Mouse (Mus musculus): Measurements from ENCODE around the gene Cst6. TPM values are rescaled to one million over a fixed set of nuclear protein-coding genes. Genes with fewer than 3 reads are reported as not detected.
"Not testable (repeated sequence)": the region's sequence is repeated elsewhere in the genome, so short reads cannot be mapped to it uniquely, and the experiment has no call there.

Gene Cst6
- 1.2 and 1.9 TPM in 2 replicates for polyA plus RNA-seq (2015; fragmentation: Nextera tagmentation; extraction: Ambion mirVana)

DNA sequence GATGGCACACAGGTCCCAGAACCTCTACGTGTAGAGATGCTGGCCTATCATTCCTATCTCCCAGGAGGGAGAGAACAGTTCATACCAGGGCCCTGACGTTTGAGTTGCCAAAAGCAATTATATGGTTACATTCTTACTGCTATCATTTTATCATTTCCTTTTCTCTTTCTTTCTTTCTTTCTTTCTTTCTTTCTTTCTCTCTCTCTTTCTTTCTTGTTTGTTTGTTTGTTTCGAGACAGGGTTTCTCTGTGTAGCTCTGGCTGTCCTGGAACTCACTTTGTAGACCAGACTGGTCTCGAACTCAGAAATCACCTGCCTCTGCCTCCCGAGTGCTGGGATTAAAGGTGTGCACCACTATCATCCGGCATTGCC lies at the start of gene Cst6:
Cst6 (minus strand) TSS at position 73 of the 372 bp plus-strand sequence.
- ATAC-seq (ENCODE audit: low FRiP score, low read depth); H3K4me1 ChIP-seq; H3K27ac ChIP-seq; H3K36me3 ChIP-seq; H3K9me3 ChIP-seq: not testable (repeated sequence)
- WGBS = 63% methylated on average over 6 of the region's 6 CpGs
- Histone ChIP-seq H3K4me3 (peak within 1 kb of the TSS; percentile 40), H3K27me3 (peaks cover 21% of the 10 kb centered on the region), H3K4me2 (replicated peaks) (peak within 1 kb of the TSS; percentile 73), H3K9ac (peak within 1 kb of the TSS; percentile 65)

- H3K27ac ChIP-seq = no peak overlapping the region
- H3K9ac ChIP-seq = no peak overlapping the region
- 69% methylated on average over 4 of the region's 4 CpGs for WGBS
- H3K4me1 ChIP-seq = peaks cover 11% of the 10 kb centered on the region
- no peak overlapping the region for H3K4me3 ChIP-seq
- H3K27me3 ChIP-seq = peaks cover 7% of the 10 kb centered on the region; the same call in 1 of the 2 replicates
- H3K4me2 ChIP-seq (replicated peaks) = no peak overlapping the region
- H3K36me3 ChIP-seq = no peaks in the 10 kb centered on the region
- no peak for ATAC-seq (ENCODE audit: low FRiP score, low read depth)
- no peaks in the 10 kb centered on the region for H3K9me3 ChIP-seq
Observed at GRCm38 (mm10) chr19:5395371-5395770, 46.0 kb upstream of the Cst6 start.

DNA sequence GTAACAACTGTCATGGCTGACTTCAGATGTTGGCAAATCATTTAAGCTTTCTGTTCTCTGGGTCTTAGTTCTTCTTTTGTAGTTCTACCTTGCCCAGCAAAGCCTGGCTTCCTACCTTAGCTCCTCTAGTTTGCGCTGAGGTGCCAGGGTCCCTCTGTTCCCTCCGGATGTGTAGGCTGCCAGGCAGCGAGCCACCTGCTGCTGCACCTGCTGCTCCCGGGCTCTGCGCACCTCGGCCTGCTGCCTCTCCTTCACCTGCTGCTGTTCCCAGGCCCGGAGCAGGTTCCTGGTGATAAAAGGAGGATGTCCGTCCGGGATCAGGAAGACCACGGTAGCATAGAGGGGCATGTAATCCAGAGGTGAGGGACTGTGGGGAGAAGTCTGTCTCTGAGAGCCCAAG lies 44.8 kb upstream of the Cst6 start:
- peak overlapping the region; percentile 25; the same call in 1 of the 2 replicates for H3K9ac ChIP-seq
- H3K4me1 ChIP-seq = peaks cover 23% of the 10 kb centered on the region
- no peak overlapping the region for H3K4me2 ChIP-seq (replicated peaks)
- H3K4me3 ChIP-seq = no peak overlapping the region
- no peak overlapping the region for H3K27ac ChIP-seq
- ATAC-seq (ENCODE audit: low FRiP score, low read depth) = no peak
- H3K9me3 ChIP-seq = no peaks in the 10 kb centered on the region
- WGBS = 34% methylated on average over 10 of the region's 10 CpGs
- no peaks in the 10 kb centered on the region for H3K36me3 ChIP-seq
- peaks cover 7% of the 10 kb centered on the region; the same call in 1 of the 2 replicates for H3K27me3 ChIP-seq

DNA sequence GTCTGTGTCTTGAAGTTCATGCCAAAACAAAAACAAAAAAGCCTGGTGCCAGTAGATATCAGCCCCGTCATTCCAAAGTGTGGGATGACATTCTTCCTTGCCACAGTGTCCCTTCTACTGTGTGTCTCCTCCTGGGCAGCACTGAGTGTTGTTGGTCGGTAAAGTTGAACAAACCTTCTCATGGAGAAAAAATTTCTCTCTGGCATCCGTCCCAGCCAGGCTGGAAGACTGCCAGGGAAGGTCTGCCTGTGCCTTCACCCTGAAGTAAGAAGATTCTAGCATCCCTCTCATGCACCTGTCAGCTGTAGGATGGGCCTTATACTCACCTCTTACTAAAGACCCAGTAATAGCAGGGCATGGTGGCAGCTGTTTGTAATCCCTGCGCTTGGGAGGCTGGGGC lies 43.5 kb upstream of the Cst6 start:
- 55% methylated on average over 4 of the region's 4 CpGs for whole genome bisulfite sequencing
- H3K27me3 ChIP-seq = peaks cover 7% of the 10 kb centered on the region; the same call in 1 of the 2 replicates
- H3K9ac ChIP-seq = 0 out of 2 replicates have a peak overlapping the region, but pooled peaks have one; percentile 45
- no peak overlapping the region for H3K27ac ChIP-seq
- ATAC-seq (ENCODE audit: low FRiP score, low read depth) = no peak
- no peak overlapping the region for H3K4me2 ChIP-seq (replicated peaks)
- H3K9me3 ChIP-seq = no peaks in the 10 kb centered on the region
- peaks cover 23% of the 10 kb centered on the region for H3K4me1 ChIP-seq
- no peak overlapping the region for H3K4me3 ChIP-seq
- H3K36me3 ChIP-seq = no peaks in the 10 kb centered on the region

- peak overlapping the region; percentile 100 for H3K4me3 ChIP-seq
- WGBS = 78% methylated on average over 8 of the region's 8 CpGs
- peak overlapping the region; percentile 95 for H3K4me2 ChIP-seq (replicated peaks)
- H3K36me3 ChIP-seq = peaks cover 14% of the 10 kb centered on the region
- peaks cover 7% of the 10 kb centered on the region; the same call in 1 of the 2 replicates for H3K27me3 ChIP-seq
- ATAC-seq (ENCODE audit: low FRiP score, low read depth) = no peak
- peak overlapping the region; percentile 82 for H3K9ac ChIP-seq
- H3K4me1 ChIP-seq = peaks cover 40% of the 10 kb centered on the region
- H3K9me3 ChIP-seq = no peaks in the 10 kb centered on the region
- H3K27ac ChIP-seq = 0 out of 2 replicates have a peak overlapping the region, but pooled peaks have one; percentile 56
Observed at GRCm38 (mm10) chr19:5390416-5390815, 41.0 kb upstream of the Cst6 start.

- H3K36me3 ChIP-seq = peaks cover 22% of the 10 kb centered on the region
- H3K9me3 ChIP-seq = no peaks in the 10 kb centered on the region
- WGBS = 11% methylated on average over 12 of the region's 12 CpGs
- H3K4me2 ChIP-seq (replicated peaks) = peak overlapping the region; percentile 95
- H3K4me3 ChIP-seq = peak overlapping the region; percentile 100
- peaks cover 40% of the 10 kb centered on the region for H3K4me1 ChIP-seq
- peak overlapping the region; percentile 56; the same call in 1 of the 2 replicates for H3K27ac ChIP-seq
- ATAC-seq (ENCODE audit: low FRiP score, low read depth) = no peak
- H3K27me3 ChIP-seq = peaks cover 7% of the 10 kb centered on the region; the same call in 1 of the 2 replicates
- H3K9ac ChIP-seq = peak overlapping the region; percentile 82
Observed at GRCm38 (mm10) chr19:5389647-5390046, 40.3 kb upstream of the Cst6 start.

DNA sequence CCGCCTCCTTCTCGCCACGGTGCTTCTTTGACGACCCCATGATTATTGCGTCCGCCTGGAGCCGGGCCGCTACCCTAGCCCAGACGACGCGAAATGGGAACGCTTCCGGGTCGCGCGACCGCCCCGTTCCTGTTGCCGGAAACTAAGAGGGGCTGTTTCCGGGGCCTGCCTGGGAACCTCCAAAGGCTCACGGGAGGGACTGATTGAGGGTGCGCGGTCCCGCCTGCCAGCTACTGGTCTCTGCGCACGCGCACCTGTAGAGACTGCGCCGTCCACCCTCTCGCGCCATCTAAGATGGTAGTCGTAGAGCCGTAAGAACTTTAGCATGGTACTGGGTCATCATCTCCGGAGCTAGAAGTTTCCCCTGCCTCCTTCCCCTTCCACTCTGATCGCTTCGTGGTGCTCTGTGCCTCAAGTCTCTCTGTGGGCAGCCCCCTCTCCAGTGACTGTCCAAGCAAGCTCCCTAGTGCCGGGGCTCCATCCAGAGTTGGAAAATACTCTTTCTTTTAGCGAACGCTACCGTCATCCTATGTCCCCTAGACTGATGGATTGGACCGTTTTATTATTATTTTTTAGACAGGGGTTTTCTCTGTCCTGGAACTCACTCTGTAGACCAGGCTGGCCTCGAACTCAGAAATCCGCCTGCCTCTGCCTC lies 39.3 kb upstream of the Cst6 start, which contains the start of gene Sart1:
Sart1 (minus strand) TSS at position 116 of the 655 bp plus-strand sequence.
- peak; percentile 95 for ATAC-seq (ENCODE audit: low FRiP score, low read depth)
- Histone ChIP-seq H3K27ac (peak within 1 kb of the TSS; percentile 88), H3K4me3 (peak within 1 kb of the TSS; percentile 100), H3K27me3 (peaks cover under 1% of the 10 kb centered on the region; the same call in 1 of the 2 replicates), H3K9me3 (no peaks in the 10 kb centered on the region), H3K4me2 (replicated peaks) (peak within 1 kb of the TSS; percentile 95), H3K4me1 (peaks cover 40% of the 10 kb centered on the region), H3K9ac (peak within 1 kb of the TSS; percentile 94), H3K36me3 (peaks cover 31% of the 10 kb centered on the region)
- 2% methylated on average over 43 of the region's 43 CpGs for WGBS

DNA sequence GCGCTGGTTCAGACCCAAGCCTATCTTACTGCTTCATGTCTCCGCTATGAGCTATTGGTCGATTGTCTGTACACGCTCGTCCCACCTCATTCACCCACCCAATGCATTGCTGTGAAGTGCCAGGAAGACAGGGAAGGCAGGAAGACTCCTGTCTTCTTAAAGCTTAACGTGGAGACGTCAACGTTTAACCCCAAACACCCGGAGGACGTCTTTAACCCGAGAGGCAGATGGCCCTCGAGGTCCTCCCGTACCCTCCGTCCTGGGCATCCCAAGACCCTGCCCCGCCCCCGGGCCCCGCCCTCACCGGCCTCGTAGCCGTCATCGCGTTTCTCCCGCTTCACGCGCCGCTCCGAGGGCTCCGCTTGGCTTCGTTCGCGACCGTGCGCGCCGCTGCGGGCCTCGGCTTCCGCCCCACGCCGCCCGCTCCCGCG lies 38.7 kb upstream of the Cst6 start:
- Histone ChIP-seq H3K27ac (peak overlapping the region; percentile 88), H3K9ac (peak overlapping the region; percentile 94), H3K4me3 (peak overlapping the region; percentile 100), H3K27me3 (no peaks in the 10 kb centered on the region), H3K4me1 (peaks cover 40% of the 10 kb centered on the region), H3K9me3 (no peaks in the 10 kb centered on the region), H3K4me2 (replicated peaks) (peak overlapping the region; percentile 95), H3K36me3 (peaks cover 38% of the 10 kb centered on the region)
- WGBS = under 1% methylated on average over 42 of the region's 43 CpGs
- peak; percentile 50; the same call in 1 of the 2 replicates for ATAC-seq (ENCODE audit: low FRiP score, low read depth)

GRCm38 (mm10) chr19:5384715-5385114 lies 35.3 kb upstream of the Cst6 start:
- H3K27ac ChIP-seq = no peak overlapping the region
- H3K27me3 ChIP-seq = no peaks in the 10 kb centered on the region
- H3K9ac ChIP-seq = no peak overlapping the region
- 93% methylated on average over 8 of the region's 8 CpGs for WGBS
- peaks cover 23% of the 10 kb centered on the region for H3K4me1 ChIP-seq
- no peak for ATAC-seq (ENCODE audit: low FRiP score, low read depth)
- no peak overlapping the region for H3K4me3 ChIP-seq
- no peaks in the 10 kb centered on the region for H3K9me3 ChIP-seq
- peaks cover 71% of the 10 kb centered on the region for H3K36me3 ChIP-seq
- no peak overlapping the region for H3K4me2 ChIP-seq (replicated peaks)

DNA sequence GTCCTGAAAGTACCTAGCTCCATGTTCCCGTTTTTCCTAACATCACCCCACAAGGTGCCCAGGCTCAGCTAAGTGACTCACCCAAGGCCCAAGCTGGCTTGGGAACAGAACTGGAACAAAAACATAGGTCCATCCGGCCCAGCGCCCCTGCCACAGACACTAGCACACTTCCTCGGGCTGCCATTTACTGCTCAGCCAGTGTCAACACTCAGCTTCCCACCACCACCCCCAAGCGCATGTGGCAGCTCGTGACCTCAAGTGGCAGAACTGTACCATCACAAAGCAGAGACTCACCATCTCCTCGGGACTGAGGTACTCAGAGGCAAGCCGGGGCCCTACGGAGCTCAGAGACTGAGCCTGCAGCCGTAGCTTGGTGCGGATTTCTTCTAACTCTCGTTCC lies 34.0 kb upstream of the Cst6 start:
- 95% methylated on average over 12 of the region's 12 CpGs for whole genome bisulfite sequencing
- Histone ChIP-seq H3K9ac (no peak overlapping the region), H3K36me3 (peaks cover 85% of the 10 kb centered on the region), H3K4me2 (replicated peaks) (no peak overlapping the region), H3K27ac (no peak overlapping the region), H3K4me1 (peaks cover 17% of the 10 kb centered on the region), H3K4me3 (no peak overlapping the region), H3K9me3 (no peaks in the 10 kb centered on the region), H3K27me3 (no peaks in the 10 kb centered on the region)
- ATAC-seq (ENCODE audit: low FRiP score, low read depth) = no peak

DNA sequence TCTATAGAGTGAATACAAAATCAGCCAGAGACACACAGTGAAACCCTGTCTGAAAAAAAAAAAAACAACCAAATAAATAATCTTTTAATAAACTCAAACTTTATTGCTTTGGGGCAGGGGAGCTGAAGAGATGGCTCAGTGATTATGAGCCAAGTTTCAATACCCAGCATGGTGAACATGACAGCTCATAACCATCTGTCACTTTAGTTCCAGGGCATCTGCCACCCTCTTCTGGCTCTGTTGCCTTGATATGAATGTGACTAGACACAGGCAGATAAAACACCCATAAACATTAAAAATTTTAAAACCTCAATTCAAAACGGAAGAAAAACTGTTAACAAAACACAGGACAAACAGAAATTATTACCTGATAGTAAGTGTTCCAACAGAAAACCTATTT lies 28.1 kb upstream of the Cst6 start:
- no peak for ATAC-seq (ENCODE audit: low FRiP score, low read depth)
- no peak overlapping the region for H3K27ac ChIP-seq
- H3K27me3 ChIP-seq = no peaks in the 10 kb centered on the region
- H3K36me3 ChIP-seq = peaks cover 82% of the 10 kb centered on the region
- no peak overlapping the region for H3K9ac ChIP-seq
- no peaks in the 10 kb centered on the region for H3K4me1 ChIP-seq
- H3K9me3 ChIP-seq = no peaks in the 10 kb centered on the region
- H3K4me3 ChIP-seq = no peak overlapping the region
- 95% methylated on average over 1 of the region's 1 CpGs for WGBS
- H3K4me2 ChIP-seq (replicated peaks) = no peak overlapping the region

GRCm38 (mm10) chr19:5374748-5375147 lies 25.4 kb upstream of the Cst6 start:
- no peak overlapping the region for H3K9ac ChIP-seq
- ATAC-seq (ENCODE audit: low FRiP score, low read depth) = no peak
- 76% methylated on average over 4 of the region's 4 CpGs for WGBS
- no peak overlapping the region for H3K4me3 ChIP-seq
- no peak overlapping the region for H3K4me2 ChIP-seq (replicated peaks)
- no peak overlapping the region for H3K27ac ChIP-seq
- no peaks in the 10 kb centered on the region for H3K4me1 ChIP-seq
- H3K9me3 ChIP-seq = no peaks in the 10 kb centered on the region
- H3K36me3 ChIP-seq = peaks cover 80% of the 10 kb centered on the region
- no peaks in the 10 kb centered on the region for H3K27me3 ChIP-seq

Measured in limb, embryonic 13.5 days (tissue).